Mouse (Mus musculus) embryonic facial prominence, embryonic 13.5 days (tissue): ENCODE results near the gene D930007J09Rik. TPM values are rescaled to one million over a fixed set of nuclear protein-coding genes. Genes with fewer than 3 reads are reported as not detected.

Source experiments
- ATAC-seq: fragments of 200-750 bp; cut with Nextera tagmentation; 2 replicates; pipeline ENCODE4 v1.8.0; 2017; ENCODE audit warnings: low read depth; ENCODE audit not compliant: insufficient number of reproducible peaks, insufficient read depth, low FRiP score, low TSS enrichment
- H3K27ac ChIP-seq: fragments of 300-500 bp; sonication (generic); 2 replicates; pipeline ENCODE4 v1.5.1; 2015; ENCODE audit warnings: moderate library complexity, mild to moderate bottlenecking, inconsistent platforms
- H3K27me3 ChIP-seq: fragments of 300-500 bp; sonication (generic); 2 replicates; pipeline ENCODE4 v1.6.1; 2015; ENCODE audit warnings: mild to moderate bottlenecking, inconsistent platforms
- H3K36me3 ChIP-seq: fragments of 300-500 bp; sonication (generic); 2 replicates; pipeline ENCODE4 v1.6.1; 2015; ENCODE audit warnings: mild to moderate bottlenecking, inconsistent platforms
- H3K4me1 ChIP-seq: fragments of 300-500 bp; sonication (generic); 2 replicates; pipeline ENCODE4 v1.6.1; 2015; ENCODE audit warnings: inconsistent platforms
- H3K4me2 ChIP-seq: fragments of 300-500 bp; sonication (generic); 2 replicates; pipeline ENCODE4 v1.6.1; 2015; ENCODE audit warnings: moderate library complexity, mild to moderate bottlenecking, inconsistent platforms
- H3K4me3 ChIP-seq: fragments of 300-500 bp; sonication (generic); 2 replicates; pipeline ENCODE4 v1.5.1; 2015; ENCODE audit warnings: mild to moderate bottlenecking, inconsistent platforms
- H3K9ac ChIP-seq: fragments of 300-500 bp; sonication (generic); 2 replicates; pipeline ENCODE4 v1.6.1; 2015; ENCODE audit warnings: mild to moderate bottlenecking, inconsistent platforms
- H3K9me3 ChIP-seq: fragments of 300-500 bp; sonication (generic); 2 replicates; pipeline ENCODE4 v1.6.1; 2016; ENCODE audit warnings: inconsistent platforms
- WGBS: fragments of 180-500 bp; shearing (Covaris S2); methylation state at CpG from one replicate; pipeline ENCODE4 v1.1.7; 2015; ENCODE audit warnings: mixed read lengths; 5-methylcytosine and 5-hydroxymethylcytosine counted together
- polyA plus RNA-seq: library from polyadenylated mRNA; unstranded; fragments of >200 nt; fragmentation: Nextera tagmentation; extraction: Ambion mirVana; gene quantifications from 2 replicates; pipeline ENCODE4 v1.2.1, GENCODE M21; 2015

D930007J09Rik gene
- polyA plus RNA-seq, 1 experiment from 2014 or later = not detected

- no peak for ATAC-seq
Measured at GRCm38 (mm10) chr13:32832776-32833175, 30.1 kb upstream of the D930007J09Rik start.

GRCm38 (mm10) chr13:32831505-32832273 lies 29.0 kb upstream of the D930007J09Rik start:
- Histone ChIP-seq H3K4me3 (no peak overlapping the region), H3K9me3 (no peaks in the 10 kb centered on the region), H3K36me3 (no peaks in the 10 kb centered on the region), H3K4me2 (no peak overlapping the region), H3K27ac (no peak overlapping the region), H3K9ac (no peak overlapping the region), H3K4me1 (no peaks in the 10 kb centered on the region), H3K27me3 (no peaks in the 10 kb centered on the region)
- no peak for ATAC-seq
- 85% methylated on average over 3 of the region's 3 CpGs for WGBS

More at GRCm38 (mm10) chr13:32832776-32833175, 30.1 kb upstream of the D930007J09Rik start:
- Histone ChIP-seq H3K9me3 (no peaks in the 10 kb centered on the region), H3K27ac (no peak overlapping the region), H3K9ac (no peak overlapping the region), H3K4me1 (no peaks in the 10 kb centered on the region), H3K36me3 (no peaks in the 10 kb centered on the region), H3K27me3 (no peaks in the 10 kb centered on the region), H3K4me2 (no peak overlapping the region), H3K4me3 (no peak overlapping the region)
- WGBS = 63% methylated on average over 3 of the region's 3 CpGs

- no peak for ATAC-seq
- H3K27ac ChIP-seq = no peak overlapping the region
- no peaks in the 10 kb centered on the region for H3K36me3 ChIP-seq
- H3K4me2 ChIP-seq = no peak overlapping the region
- no peaks in the 10 kb centered on the region for H3K9me3 ChIP-seq
- WGBS = 80% methylated on average over 4 of the region's 4 CpGs
- no peaks in the 10 kb centered on the region for H3K27me3 ChIP-seq
- H3K9ac ChIP-seq = no peak overlapping the region
- H3K4me3 ChIP-seq = no peak overlapping the region
- H3K4me1 ChIP-seq = no peaks in the 10 kb centered on the region
Measured at GRCm38 (mm10) chr13:32828886-32829285, 26.2 kb upstream of the D930007J09Rik start.

GRCm38 (mm10) chr13:32827951-32828350 lies 25.3 kb upstream of the D930007J09Rik start:
- Histone ChIP-seq H3K36me3 (no peaks in the 10 kb centered on the region), H3K4me2 (no peak overlapping the region), H3K27me3 (no peaks in the 10 kb centered on the region), H3K4me3 (no peak overlapping the region), H3K9ac (no peak overlapping the region), H3K4me1 (no peaks in the 10 kb centered on the region), H3K9me3 (no peaks in the 10 kb centered on the region), H3K27ac (no peak overlapping the region)
- WGBS = 53% methylated on average over 4 of the region's 4 CpGs
- ATAC-seq = no peak

- WGBS = 80% methylated on average over 3 of the region's 3 CpGs
- H3K36me3 ChIP-seq = peaks cover 2% of the 10 kb centered on the region; the same call in 1 of the 2 replicates
- no peak overlapping the region for H3K9ac ChIP-seq
- no peak overlapping the region for H3K4me3 ChIP-seq
- ATAC-seq = no peak
- H3K4me1 ChIP-seq = no peaks in the 10 kb centered on the region
- no peak overlapping the region for H3K4me2 ChIP-seq
- H3K27me3 ChIP-seq = no peaks in the 10 kb centered on the region
- no peaks in the 10 kb centered on the region for H3K9me3 ChIP-seq
- no peak overlapping the region for H3K27ac ChIP-seq
Measured at GRCm38 (mm10) chr13:32827111-32827822, 24.6 kb upstream of the D930007J09Rik start.

- no peak overlapping the region for H3K4me3 ChIP-seq
- no peaks in the 10 kb centered on the region for H3K27me3 ChIP-seq
- WGBS = 92% methylated on average over 8 of the region's 8 CpGs
- no peak for ATAC-seq
- no peaks in the 10 kb centered on the region for H3K4me1 ChIP-seq
- H3K27ac ChIP-seq = no peak overlapping the region
- H3K9ac ChIP-seq = no peak overlapping the region
- H3K4me2 ChIP-seq = no peak overlapping the region
- no peaks in the 10 kb centered on the region for H3K9me3 ChIP-seq
- peaks cover 18% of the 10 kb centered on the region for H3K36me3 ChIP-seq
Measured at GRCm38 (mm10) chr13:32825546-32825945, 22.9 kb upstream of the D930007J09Rik start.

GRCm38 (mm10) chr13:32824377-32825330 lies 22.0 kb upstream of the D930007J09Rik start:
- Histone ChIP-seq H3K9ac (no peak overlapping the region), H3K4me3 (no peak overlapping the region), H3K9me3 (no peaks in the 10 kb centered on the region), H3K4me1 (no peaks in the 10 kb centered on the region), H3K27me3 (no peaks in the 10 kb centered on the region), H3K36me3 (peaks cover 27% of the 10 kb centered on the region), H3K27ac (no peak overlapping the region), H3K4me2 (no peak overlapping the region)
- 77% methylated on average over 6 of the region's 6 CpGs for WGBS
- ATAC-seq = no peak

- Histone ChIP-seq H3K4me1 (no peaks in the 10 kb centered on the region), H3K27ac (no peak overlapping the region), H3K27me3 (no peaks in the 10 kb centered on the region), H3K9ac (no peak overlapping the region), H3K36me3 (peaks cover 37% of the 10 kb centered on the region), H3K4me2 (no peak overlapping the region), H3K4me3 (no peak overlapping the region), H3K9me3 (no peaks in the 10 kb centered on the region)
- ATAC-seq = no peak
- 76% methylated on average over 6 of the region's 6 CpGs for WGBS
Measured at GRCm38 (mm10) chr13:32823126-32823525, 20.5 kb upstream of the D930007J09Rik start.

GRCm38 (mm10) chr13:32821671-32822070 lies 19.0 kb upstream of the D930007J09Rik start:
- no peak overlapping the region for H3K27ac ChIP-seq
- no peaks in the 10 kb centered on the region for H3K9me3 ChIP-seq
- ATAC-seq = no peak
- H3K36me3 ChIP-seq = peaks cover 49% of the 10 kb centered on the region
- no peaks in the 10 kb centered on the region for H3K27me3 ChIP-seq
- WGBS = 98% methylated on average over 4 of the region's 4 CpGs
- H3K4me1 ChIP-seq = no peaks in the 10 kb centered on the region
- no peak overlapping the region for H3K4me3 ChIP-seq
- no peak overlapping the region for H3K4me2 ChIP-seq
- H3K9ac ChIP-seq = no peak overlapping the region

GRCm38 (mm10) chr13:32819926-32820325 lies 17.3 kb upstream of the D930007J09Rik start:
- Histone ChIP-seq H3K27ac (no peak overlapping the region), H3K9ac (no peak overlapping the region), H3K4me3 (no peak overlapping the region), H3K9me3 (no peaks in the 10 kb centered on the region), H3K4me1 (no peaks in the 10 kb centered on the region), H3K27me3 (no peaks in the 10 kb centered on the region), H3K4me2 (no peak overlapping the region), H3K36me3 (peaks cover 56% of the 10 kb centered on the region)
- no peak for ATAC-seq
- 89% methylated on average over 5 of the region's 5 CpGs for WGBS

GRCm38 (mm10) chr13:32819241-32819640 lies 16.6 kb upstream of the D930007J09Rik start:
- Histone ChIP-seq H3K36me3 (peaks cover 59% of the 10 kb centered on the region), H3K9ac (no peak overlapping the region), H3K27ac (no peak overlapping the region), H3K4me2 (no peak overlapping the region), H3K4me3 (no peak overlapping the region), H3K27me3 (no peaks in the 10 kb centered on the region), H3K4me1 (no peaks in the 10 kb centered on the region), H3K9me3 (no peaks in the 10 kb centered on the region)
- no peak for ATAC-seq
- 93% methylated on average over 3 of the region's 3 CpGs for WGBS
